Mouse (Mus musculus) hindbrain, embryonic 11.5 days (tissue): ENCODE results near the gene Tubgcp6. TPM values are rescaled to one million over a fixed set of nuclear protein-coding genes. Genes with fewer than 3 reads are reported as not detected.

Experiments used
- ATAC-seq: fragments of 200-750 bp; cut with Nextera tagmentation; 2 replicates; pipeline ENCODE4 v1.8.0; 2017; ENCODE audit warnings: mild to moderate bottlenecking, moderate TSS enrichment, moderate library complexity; ENCODE audit not compliant: low FRiP score
- DNase-seq: peaks from one replicate; pipeline ENCODE4 v3.0.0-alpha.2; 2015; ENCODE audit warnings: low spot score
- H3K27ac ChIP-seq: fragments of 300-500 bp; sonication (generic); 2 replicates; pipeline ENCODE4 v1.5.1; 2014; ENCODE audit warnings: mild to moderate bottlenecking, low read depth, low read length
- H3K27me3 ChIP-seq: fragments of 300-500 bp; sonication (generic); 2 replicates; pipeline ENCODE4 v1.6.1; 2014; ENCODE audit warnings: mild to moderate bottlenecking, low read length, moderate library complexity, mixed read lengths; ENCODE audit not compliant: control insufficient read depth, insufficient read depth
- H3K36me3 ChIP-seq: fragments of 300-500 bp; sonication (generic); 2 replicates; pipeline ENCODE4 v1.6.1; 2014; ENCODE audit warnings: mild to moderate bottlenecking, low read length, moderate library complexity, mixed read lengths; ENCODE audit not compliant: control insufficient read depth, insufficient read depth
- H3K4me1 ChIP-seq: fragments of 300-500 bp; sonication (generic); replicated peaks from 2 replicates; pipeline ENCODE4 v1.6.1; 2014; ENCODE audit warnings: low read length, mixed read lengths; ENCODE audit not compliant: control insufficient read depth, insufficient read depth
- H3K4me2 ChIP-seq: fragments of 300-500 bp; sonication (generic); replicated peaks from 2 replicates; pipeline ENCODE4 v1.6.1; 2014; ENCODE audit warnings: mild to moderate bottlenecking, low read depth, low read length
- H3K4me3 ChIP-seq: fragments of 300-500 bp; sonication (generic); 2 replicates; pipeline ENCODE4 v1.5.1; 2014; ENCODE audit warnings: low read depth, low read length
- H3K9ac ChIP-seq: fragments of 300-500 bp; sonication (generic); 2 replicates; pipeline ENCODE4 v1.6.1; 2014; ENCODE audit warnings: low read depth, low read length
- H3K9me3 ChIP-seq: fragments of 300-500 bp; sonication (generic); 2 replicates; pipeline ENCODE4 v1.6.1; 2016; ENCODE audit warnings: low read length; ENCODE audit not compliant: control insufficient read depth
- WGBS: fragments of 180-500 bp; shearing (Covaris S2); extraction: QIAGEN DNeasy Blood & Tissue Kit; methylation state at CpG from one replicate; pipeline ENCODE4 v1.1.7; 2014; 5-methylcytosine and 5-hydroxymethylcytosine counted together
- polyA plus RNA-seq: library from polyadenylated mRNA; unstranded; fragments of >200 nt; fragmentation: Nextera tagmentation; extraction: Ambion mirVana; gene quantifications from 2 replicates; pipeline ENCODE4 v1.2.1, GENCODE M21; 2014

The Tubgcp6 gene
- polyA plus RNA-seq, 1 experiment from 2014 or later = 17.6 TPM

- H3K9me3 ChIP-seq = no peaks in the 10 kb centered on the region
- no peak overlapping the region for H3K27ac ChIP-seq
- no peak overlapping the region for H3K4me3 ChIP-seq
- H3K4me2 ChIP-seq = no peak overlapping the region
- 90% methylated on average over 6 of the region's 6 CpGs for WGBS
- H3K4me1 ChIP-seq = no peaks in the 10 kb centered on the region
- H3K9ac ChIP-seq = no peak overlapping the region
- ATAC-seq (no peak), DNase-seq (no peak)
- no peaks in the 10 kb centered on the region for H3K36me3 ChIP-seq
- peaks cover 18% of the 10 kb centered on the region for H3K27me3 ChIP-seq
Observed at GRCm38 (mm10) chr15:89061761-89062517, 61.0 kb downstream of the Tubgcp6 start.

GRCm38 (mm10) chr15:89060811-89061460 lies 62.0 kb downstream of the Tubgcp6 start:
- H3K27me3 ChIP-seq = peaks cover 12% of the 10 kb centered on the region; the same call in 1 of the 2 replicates
- no peak for ATAC-seq
- 0 out of 2 replicates have a peak overlapping the region, but pooled peaks have one; percentile 2 for H3K4me3 ChIP-seq

GRCm38 (mm10) chr15:89060032-89060681 lies 62.8 kb downstream of the Tubgcp6 start:
- peak overlapping the region; percentile 72 for H3K4me3 ChIP-seq
- peak; percentile 70 for ATAC-seq
- no peaks in the 10 kb centered on the region for H3K9me3 ChIP-seq
- no peaks in the 10 kb centered on the region for H3K36me3 ChIP-seq
- peak; percentile 55 for DNase-seq
- H3K4me2 ChIP-seq = peak overlapping the region; percentile 73
- 2% methylated on average over 38 of the region's 48 CpGs for WGBS
- H3K27ac ChIP-seq = no peak overlapping the region
- H3K9ac ChIP-seq = peak overlapping the region; percentile 77
- no peaks in the 10 kb centered on the region for H3K4me1 ChIP-seq
- peaks cover 12% of the 10 kb centered on the region; the same call in 1 of the 2 replicates for H3K27me3 ChIP-seq

More at GRCm38 (mm10) chr15:89060811-89061460, 62.0 kb downstream of the Tubgcp6 start:
- Histone ChIP-seq H3K36me3 (no peaks in the 10 kb centered on the region), H3K4me2 (peak overlapping the region; percentile 73; the same call in 1 of the 2 replicates), H3K9ac (no peak overlapping the region), H3K4me1 (no peaks in the 10 kb centered on the region), H3K27ac (no peak overlapping the region), H3K9me3 (no peaks in the 10 kb centered on the region)
- no peak for DNase-seq
- 89% methylated on average over 12 of the region's 12 CpGs for WGBS

DNA sequence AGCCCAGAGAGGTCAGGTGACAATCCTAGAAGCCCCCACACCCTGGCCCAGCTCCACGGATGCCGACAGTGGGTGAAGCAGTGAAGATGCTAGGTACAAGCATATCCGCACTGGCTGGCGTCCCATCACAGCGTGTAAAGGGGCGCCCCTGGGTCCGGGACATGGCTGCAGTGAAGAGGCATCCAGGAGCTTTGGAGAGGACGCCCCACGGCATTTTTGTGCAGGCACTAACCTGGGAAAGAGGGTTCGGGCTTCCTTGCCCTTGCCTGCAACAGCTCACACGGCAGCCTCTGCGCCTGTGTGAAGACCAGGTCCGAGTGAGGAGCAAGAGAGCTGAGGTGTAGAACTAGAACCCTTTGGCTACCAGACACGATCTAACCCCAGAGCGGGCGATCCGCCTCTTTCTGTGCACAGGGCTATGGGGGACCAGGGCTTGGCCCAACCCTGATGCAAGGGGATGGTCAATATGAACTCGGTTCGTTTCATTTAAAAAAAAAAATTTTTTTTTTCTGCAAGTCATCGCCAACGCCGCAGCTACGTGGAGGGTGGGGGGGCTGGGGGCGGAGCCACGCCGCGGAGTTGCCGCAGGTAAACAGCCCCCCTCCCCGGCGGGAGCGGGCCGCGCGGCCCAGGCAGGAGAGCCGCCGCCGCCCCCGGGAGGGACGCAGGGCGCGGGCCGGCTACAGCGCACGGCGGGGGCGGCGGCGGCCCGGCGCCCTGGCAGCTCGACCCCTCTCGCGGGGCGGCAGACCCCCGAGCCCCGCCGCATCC lies 63.6 kb downstream of the Tubgcp6 start, which contains the start of gene Panx2:
Gene Panx2 (plus strand): TSS at position 574 of the 771 bp plus-strand sequence.
- H3K4me3 ChIP-seq = peak within 1 kb of the TSS; percentile 72
- H3K27me3 ChIP-seq = peaks cover 12% of the 10 kb centered on the region; the same call in 1 of the 2 replicates
- no peaks in the 10 kb centered on the region for H3K9me3 ChIP-seq
- H3K4me1 ChIP-seq = no peaks in the 10 kb centered on the region
- peak; percentile 54 for ATAC-seq
- WGBS = 2% methylated on average over 26 of the region's 57 CpGs
- no peaks in the 10 kb centered on the region for H3K36me3 ChIP-seq
- H3K4me2 ChIP-seq = peak within 1 kb of the TSS; percentile 73
- peak within 1 kb of the TSS; percentile 77 for H3K9ac ChIP-seq
- H3K27ac ChIP-seq = no peak within 1 kb of the TSS
- peak; percentile 60 for DNase-seq

- Histone ChIP-seq H3K4me2 (peak overlapping the region; percentile 73), H3K27me3 (peaks cover 12% of the 10 kb centered on the region; the same call in 1 of the 2 replicates), H3K4me1 (no peaks in the 10 kb centered on the region), H3K9ac (no peak overlapping the region; the same call in none of the 2 replicates), H3K9me3 (no peaks in the 10 kb centered on the region), H3K4me3 (no peak overlapping the region), H3K36me3 (no peaks in the 10 kb centered on the region), H3K27ac (no peak overlapping the region)
- DNase-seq (no peak), ATAC-seq (no peak)
- 29% methylated on average over 6 of the region's 6 CpGs for WGBS
Observed at GRCm38 (mm10) chr15:89058736-89059135, 64.2 kb downstream of the Tubgcp6 start.

DNA sequence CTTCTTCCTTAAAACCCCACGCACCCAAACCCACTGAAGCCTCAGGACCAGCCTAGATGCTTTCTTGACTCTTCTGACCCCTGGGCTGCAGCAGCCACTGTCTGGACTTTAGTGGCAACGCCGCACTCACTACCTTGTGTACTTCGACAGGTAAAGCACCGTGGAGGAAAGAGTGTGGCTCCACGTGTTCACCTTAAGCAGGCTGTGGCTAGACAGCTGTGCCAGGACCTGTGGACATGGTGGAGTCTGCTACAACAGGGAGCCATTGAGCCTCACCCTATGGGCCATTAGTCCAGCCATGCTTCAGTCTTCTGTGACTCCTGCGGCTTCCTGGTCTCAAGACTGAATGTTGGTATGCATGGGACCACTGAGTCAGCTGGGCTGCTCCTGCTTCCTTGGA lies 68.2 kb downstream of the Tubgcp6 start:
- H3K36me3 ChIP-seq = no peaks in the 10 kb centered on the region
- H3K9me3 ChIP-seq = no peaks in the 10 kb centered on the region
- H3K9ac ChIP-seq = no peak overlapping the region
- ATAC-seq (no peak), DNase-seq (no peak)
- WGBS = 89% methylated on average over 7 of the region's 7 CpGs
- no peaks in the 10 kb centered on the region for H3K4me1 ChIP-seq
- H3K4me2 ChIP-seq = no peak overlapping the region
- no peak overlapping the region for H3K27ac ChIP-seq
- H3K27me3 ChIP-seq = peaks cover 12% of the 10 kb centered on the region; the same call in 1 of the 2 replicates
- H3K4me3 ChIP-seq = no peak overlapping the region
